Mouse (Mus musculus): ENCODE data around the gene Lrmp.
"Not testable (repeated sequence)": the region's sequence is repeated elsewhere in the genome, so short reads cannot be mapped to it uniquely, and the experiment has no call there.

Lrmp gene

DNA sequence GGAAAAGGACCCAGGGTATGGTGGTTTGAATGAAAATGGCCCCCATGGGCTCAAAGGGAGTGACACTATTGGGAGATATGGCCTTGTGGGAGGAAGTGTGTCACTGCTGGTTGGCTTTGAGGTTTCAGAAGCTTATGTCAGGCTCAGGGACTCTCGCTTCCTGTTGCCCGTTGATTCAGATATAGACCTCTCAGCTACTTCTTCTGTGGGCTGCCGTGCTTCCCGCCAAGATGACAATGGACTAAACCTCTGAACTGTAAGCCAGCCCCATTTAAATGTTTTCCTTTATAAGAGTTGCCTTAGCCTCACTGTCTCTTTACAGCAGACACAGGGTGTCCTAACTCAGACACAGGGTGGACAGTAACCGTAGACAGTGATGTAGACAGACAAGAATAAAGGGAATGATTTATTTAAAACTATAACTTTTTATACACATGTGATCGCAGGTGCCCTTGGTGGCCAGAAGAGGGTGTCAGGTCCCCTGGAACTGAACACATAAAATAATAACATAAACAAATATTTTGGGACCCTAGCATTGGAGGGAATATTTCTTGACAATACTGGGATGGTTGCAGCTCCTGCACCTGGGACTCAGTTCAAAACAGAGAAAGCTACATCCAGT, at the start of gene Lrmp:
Gene Lrmp, plus strand, starts transcription at position 178 of the 622 bp plus-strand sequence.
- no peak for DNase-seq (ENCODE audit: inconsistent age in 2 of 2, low spot score in 1 of 2)

DNA sequence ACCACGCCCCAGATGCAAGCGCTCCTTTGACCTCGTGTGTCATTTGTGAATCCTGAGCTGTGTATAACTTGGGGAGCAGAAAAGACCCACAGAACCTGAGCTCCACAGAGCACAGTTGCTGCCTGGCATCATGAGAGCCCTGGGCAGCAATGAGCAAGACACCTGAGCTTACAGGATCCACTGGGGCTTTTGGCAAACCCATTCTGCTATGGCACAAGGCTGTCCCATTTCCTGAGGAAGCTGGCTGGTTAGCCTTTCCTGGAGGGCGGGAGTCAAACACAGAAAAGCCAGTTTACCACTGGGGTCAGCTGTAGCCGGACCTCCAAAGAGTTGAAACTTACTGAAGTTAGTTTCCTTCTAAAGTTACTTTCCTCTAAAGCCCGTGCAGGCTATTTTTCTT, 49.0 kb upstream of the Lrmp start:
- no peak for DNase-seq (ENCODE audit: inconsistent age in 2 of 2, low spot score in 1 of 2)

DNA sequence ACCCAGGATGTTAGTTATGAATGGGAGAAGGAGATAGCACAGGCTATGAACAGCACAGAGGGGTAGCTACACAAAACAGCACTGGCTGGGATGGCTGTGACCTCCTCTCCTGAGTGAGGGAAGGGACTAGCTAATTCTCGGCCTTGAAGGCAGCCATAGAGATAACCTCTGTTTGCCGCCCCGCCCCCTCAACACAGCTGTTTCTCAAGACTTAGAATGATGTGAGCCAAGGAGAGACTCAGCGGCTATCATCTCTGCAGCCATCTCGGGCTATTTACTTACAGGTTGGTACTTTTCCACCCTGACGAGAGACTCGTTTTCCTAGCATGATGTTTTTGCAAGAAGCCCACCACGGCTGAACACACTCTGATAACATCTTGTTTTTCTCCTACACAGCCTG, 47.8 kb upstream of the Lrmp start:
- no peak for DNase-seq (ENCODE audit: inconsistent age in 2 of 2, low spot score in 1 of 2)

DNA sequence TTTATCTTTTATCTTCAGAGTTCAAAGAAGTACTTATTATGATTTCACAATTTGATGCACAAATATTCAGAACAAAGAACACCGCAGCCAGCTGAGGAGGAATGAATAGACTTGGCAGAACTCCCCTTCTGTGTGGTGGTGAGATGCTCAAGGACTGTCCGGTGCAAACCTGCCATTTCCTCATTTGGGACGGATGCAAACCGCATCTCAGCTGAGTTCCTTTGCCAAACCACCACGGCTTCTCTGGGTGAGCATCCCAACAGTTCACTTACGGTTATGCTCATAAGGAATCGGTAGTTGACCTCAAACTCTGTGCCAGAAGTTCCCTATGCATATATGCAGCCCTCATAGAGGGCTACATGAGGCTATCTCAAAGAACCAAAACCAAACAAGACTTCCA, 46.1 kb upstream of the Lrmp start:
- no peak for DNase-seq (ENCODE audit: inconsistent age in 2 of 2, low spot score in 1 of 2)

DNA sequence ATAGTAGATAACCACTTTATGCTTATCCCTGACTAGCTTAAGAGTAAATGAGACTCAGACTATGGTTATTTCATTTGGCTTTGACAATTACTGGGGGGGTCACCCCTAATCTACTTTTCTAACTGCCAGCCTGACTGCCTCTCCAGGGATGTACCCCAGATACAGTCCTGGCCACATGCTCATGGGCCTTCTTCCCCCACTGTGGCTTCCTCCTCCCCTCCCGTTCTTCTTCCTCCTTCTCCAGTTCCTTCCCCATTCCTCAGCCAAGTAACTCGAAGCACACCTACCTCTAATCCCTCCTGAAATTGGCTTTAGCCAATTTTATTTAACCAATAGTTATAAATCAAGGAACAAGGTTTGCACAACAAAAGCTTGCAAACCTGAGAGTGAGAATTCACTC, 45.5 kb upstream of the Lrmp start:
- no peak for DNase-seq (ENCODE audit: inconsistent age in 2 of 2, low spot score in 1 of 2)

DNA sequence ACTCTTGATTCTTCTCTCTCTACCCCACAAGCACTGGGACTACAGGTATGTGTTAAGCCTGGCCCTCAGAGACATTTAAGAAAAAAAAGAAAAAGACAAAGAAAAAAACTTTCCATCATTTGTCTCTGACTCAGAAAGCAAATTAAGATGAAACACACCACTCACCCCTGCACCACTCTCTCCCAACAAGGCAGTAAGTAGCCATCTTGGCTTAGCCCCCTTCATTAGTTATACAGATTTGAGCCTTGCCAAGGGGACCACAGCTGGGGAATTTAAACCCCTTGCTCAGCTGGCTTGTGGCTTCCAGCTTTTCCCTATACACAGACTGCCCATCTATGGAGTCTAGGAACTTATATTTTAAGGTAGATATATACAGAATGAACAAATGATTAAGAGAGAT, 41.0 kb upstream of the Lrmp start:
- DNase-seq (ENCODE audit: inconsistent age in 2 of 2, low spot score in 1 of 2): no peak

DNA sequence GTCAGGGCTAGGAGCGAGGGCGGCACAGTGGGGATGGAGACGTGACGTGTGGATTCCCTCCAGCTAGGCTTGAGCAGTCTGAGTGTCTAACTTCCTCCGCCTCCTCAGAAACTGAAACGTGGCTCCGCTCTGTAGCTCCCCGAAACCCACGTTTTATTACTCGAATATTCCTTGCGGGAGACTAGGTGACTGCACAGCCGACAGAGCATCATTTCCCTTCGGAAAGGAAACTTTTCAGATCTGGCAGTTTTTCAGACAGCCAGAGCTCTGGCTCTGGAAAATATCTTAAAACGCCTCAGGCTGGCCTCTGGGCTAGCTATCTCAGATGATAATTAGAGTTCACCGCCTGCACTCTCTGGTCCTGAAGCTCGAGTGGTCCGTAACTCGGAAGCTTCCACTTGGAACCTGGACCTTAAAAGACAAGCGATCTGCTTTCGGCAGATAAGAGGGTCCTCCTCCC, 40.3 kb upstream of the Lrmp start:
- DNase-seq (ENCODE audit: inconsistent age in 2 of 2, low spot score in 1 of 2): peak in 1 of 2 experiments; percentile 48

DNA sequence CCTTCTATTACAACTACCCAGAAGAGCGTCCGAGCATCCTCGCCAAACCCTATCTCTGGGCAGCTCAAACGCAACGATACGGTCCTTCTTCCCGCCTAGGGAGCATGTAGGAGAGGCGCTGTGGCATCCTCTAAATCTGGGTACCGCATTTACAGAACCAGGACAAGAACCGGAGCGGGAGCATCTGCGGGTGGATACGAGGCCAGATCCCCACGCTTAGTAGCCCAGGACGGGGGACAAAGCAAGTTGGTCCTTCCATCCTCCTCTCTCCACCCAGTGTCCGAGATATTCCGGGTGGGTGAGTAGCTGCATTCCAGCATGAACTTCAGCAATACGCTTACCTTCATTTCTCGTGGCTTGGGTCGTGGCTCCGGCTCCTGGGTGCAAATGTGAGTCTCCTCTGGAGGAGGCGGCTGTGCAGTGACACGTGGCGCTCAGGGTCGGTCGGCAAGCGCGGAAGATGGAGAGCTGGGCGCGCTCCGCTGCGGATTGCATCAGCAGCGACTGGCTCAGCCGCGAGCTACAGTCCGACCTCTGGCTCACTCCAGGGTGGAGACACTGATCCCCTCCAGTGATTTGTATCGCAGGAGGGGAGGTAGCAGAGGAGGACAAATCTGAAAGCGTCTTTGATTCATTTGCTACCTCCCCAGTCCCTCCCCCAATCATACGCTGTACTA, 39.8 kb upstream of the Lrmp start, which contains the start of gene Bcat1:
Gene Bcat1, minus strand, starts transcription at position 637 of the 677 bp plus-strand sequence.
- DNase-seq (ENCODE audit: inconsistent age in 2 of 2, low spot score in 1 of 2): peak; percentile 24 to 51

DNA sequence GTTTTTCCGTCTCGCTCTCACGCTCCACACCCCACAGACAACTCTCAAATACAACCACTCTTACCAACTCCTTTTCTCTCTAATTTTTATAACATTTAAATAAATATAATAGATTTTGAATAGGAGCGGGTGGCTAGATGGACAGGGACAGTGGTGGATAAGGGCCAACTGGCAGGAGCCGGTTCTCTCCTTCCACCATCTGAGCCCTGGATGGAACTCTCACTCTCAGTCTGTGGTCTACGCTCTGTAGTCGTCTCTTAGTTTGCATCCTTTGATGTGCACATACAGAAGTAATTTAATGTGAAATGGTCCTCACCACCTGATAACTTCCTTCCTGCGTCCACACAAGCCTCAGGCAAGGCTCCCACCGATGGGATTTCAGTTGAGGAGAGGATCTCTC, 39.2 kb upstream of the Lrmp start:
- no peak for DNase-seq (ENCODE audit: inconsistent age in 2 of 2, low spot score in 1 of 2)

DNA sequence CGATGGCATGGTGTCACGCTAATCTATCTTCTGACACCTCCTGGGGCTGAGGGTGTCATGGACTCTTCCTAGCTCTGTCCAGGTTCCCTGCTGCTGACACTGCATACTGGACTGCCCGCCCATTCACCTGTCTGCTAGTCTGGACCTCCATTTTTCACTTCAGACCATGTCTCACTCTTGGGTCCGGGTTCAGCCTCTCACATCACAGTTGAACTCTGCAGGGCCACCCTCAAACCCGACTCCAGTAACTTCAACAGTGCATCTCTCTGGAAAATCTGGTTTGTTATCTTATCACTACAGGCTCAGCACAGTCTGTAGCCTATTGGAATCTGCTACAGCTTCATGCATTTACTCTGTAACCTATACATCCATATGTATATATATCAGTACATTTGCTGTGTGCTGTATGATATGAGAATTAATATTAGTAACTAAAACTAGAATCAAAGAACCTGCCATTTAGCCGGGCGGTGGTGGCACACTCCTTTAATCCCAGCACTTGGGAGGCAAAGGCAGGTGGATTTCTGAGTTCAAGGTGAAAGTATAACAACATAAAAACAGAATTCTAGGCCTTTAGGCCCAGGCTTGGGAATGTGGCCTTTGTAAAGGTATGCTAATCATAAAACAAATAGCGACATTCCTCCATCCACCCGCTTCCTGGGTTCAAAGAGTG, 36.2 kb upstream of the Lrmp start:
- DNase-seq (ENCODE audit: inconsistent age in 2 of 2, low spot score in 1 of 2): no peak

DNA sequence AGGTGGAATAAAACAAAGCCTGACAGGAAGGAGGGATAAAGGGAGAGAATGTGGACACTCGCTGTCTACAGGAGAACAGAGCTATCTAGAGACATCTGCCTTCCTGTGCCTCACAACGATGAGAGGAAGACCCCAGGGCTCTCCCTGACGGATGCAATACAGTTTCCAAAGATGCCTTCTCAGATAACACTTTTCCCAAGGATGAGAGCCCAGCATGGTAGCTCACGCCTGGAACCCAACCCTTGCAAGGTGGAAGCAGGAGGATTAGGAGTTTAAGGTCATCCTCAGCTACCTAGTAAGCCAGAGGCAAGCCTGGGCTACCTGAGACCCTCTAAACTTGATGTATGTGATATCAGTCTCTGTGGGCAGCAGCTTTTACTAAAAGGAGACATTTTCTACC, 33.7 kb upstream of the Lrmp start:
- no peak for DNase-seq (ENCODE audit: inconsistent age in 2 of 2, low spot score in 1 of 2)

DNA sequence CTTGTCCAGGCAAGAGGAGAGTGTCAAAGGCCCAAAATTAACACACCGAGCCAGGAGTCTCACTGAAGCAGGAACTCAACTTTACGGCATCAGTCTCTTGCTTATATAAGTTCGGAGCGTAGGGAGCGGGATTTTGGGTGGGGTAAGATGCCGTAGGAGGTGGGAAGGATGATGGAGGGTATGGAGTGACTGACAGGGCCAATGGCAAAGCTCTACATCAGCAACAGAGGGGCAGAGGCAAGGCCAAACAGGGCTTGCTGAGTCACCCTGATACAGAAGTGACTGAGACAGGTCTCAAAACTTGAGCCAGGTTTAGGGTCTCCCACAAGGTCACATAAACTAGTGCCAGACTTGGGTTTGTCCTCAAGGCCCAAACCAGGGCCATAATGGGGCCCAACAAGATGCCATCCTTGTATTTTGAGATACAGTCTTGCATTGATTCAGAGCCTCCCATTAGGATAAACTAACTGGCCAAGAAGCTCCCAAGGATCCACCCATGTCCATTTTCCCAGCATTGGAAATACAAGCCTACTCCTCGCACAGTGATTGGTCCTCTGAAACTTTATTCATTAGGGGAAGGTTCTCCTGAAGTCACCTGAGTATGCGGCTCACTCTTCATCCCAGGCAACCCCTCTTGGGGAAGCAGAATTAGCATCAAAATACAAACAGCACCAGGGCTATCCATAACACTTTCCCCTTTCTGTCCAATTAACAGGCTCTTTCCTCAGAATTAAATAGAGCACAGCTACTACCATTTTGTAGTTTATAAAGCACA, 30.9 kb upstream of the Lrmp start:
- no peak for DNase-seq (ENCODE audit: inconsistent age in 2 of 2, low spot score in 1 of 2)

DNA sequence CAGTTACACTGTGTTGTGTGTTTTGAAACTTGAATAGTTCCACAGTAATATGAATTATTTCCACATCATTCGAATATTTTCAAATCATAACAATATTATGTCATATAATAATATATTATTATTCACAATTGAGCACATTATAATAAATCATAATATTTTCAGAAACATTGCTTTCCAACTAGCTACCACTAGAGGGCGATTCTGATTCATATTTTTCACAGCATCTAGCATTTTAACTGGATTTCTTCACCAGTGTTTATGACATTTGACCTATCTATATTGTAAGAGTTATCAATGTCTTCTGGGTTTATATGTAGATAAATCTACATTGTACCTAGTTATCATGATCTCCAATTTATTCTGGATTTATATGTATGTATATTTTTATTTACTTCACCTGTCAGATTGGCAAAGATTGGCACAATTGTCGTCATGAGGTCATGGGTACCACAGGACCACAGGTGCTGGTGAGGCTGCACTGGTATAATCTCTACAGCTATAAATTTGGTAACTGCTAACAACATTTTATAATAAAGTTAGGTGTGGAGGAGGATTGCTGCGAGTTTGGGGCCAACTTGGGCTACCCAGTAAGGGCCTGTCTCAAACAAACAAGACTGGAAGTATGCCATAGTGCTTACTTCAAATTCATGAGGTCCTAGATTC, 26.9 kb upstream of the Lrmp start:
- DNase-seq (ENCODE audit: inconsistent age in 2 of 2, low spot score in 1 of 2): peak in 1 of 2 experiments; percentile 42

DNA sequence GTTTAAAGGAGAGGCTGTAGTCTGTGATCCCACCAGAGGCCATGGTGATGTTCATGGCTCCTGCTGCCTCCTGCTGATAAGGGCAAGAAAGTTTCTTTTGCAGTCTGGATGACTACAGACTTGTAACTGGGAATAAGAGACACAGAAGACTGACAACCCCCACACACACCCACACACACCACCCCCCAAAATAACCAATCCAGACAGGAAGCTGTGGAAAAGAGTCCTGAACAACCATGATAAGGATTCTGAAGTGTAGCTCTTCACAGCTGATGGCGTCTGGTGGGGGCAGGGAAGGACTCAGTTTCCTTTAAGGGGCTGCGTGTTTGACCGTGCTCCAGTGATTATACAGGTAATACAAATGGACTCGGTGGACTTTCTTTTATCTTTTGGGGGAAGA, 26.1 kb upstream of the Lrmp start:
- DNase-seq (ENCODE audit: inconsistent age in 2 of 2, low spot score in 1 of 2): no peak

DNA sequence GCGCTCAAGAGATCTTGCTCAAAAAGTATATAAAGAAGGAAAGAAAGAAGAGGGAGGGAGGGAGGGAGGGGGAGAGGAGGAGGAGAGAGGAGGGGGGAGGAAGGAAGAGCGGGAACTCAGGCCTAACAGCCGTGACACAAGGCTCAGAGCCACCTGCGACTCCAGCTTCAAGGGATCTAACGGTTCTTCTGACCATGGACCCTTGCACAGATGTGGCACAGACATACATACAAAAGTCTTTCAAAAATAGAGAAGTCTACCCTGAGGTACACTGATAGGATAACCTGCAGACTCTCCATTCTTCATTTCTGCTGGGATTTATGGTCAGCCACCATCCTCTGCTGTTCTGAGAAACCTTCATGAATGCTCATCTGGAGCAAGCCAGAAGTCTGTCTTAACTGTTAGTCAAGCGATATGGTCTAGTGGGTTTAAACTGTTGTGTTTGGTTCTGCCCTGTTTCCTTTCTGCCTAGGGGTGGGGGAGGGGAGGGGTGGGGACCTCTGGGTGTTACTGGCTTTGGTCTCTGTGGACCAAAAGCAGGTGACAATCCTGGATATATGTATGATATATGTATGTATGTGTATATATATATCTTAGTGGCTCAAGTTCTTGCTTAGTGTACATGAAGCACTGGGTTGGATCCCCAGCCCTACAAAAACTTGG, 25.1 kb upstream of the Lrmp start:
- no peak for DNase-seq (ENCODE audit: inconsistent age in 2 of 2, low spot score in 1 of 2)

DNA sequence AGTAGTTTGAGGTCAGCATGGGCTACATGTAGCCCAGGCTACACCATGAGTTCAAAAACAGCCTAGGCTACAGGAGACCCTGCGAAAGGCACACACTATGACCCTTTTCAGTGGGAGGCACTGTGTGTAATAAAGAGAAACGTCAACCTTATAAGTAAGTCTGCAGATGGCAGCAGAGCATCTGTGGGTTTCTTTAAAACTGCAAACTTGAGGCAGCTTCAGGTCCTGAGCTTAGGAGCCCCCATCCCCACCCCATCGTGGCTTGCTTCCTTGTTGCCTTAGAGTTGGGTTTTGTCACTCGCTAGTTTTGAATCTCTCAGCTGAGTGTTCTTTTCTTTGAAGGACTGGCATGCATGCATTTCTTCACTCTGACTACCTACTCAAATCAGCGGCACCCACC, 24.5 kb upstream of the Lrmp start:
- DNase-seq (ENCODE audit: inconsistent age in 2 of 2, low spot score in 1 of 2): no peak

DNA sequence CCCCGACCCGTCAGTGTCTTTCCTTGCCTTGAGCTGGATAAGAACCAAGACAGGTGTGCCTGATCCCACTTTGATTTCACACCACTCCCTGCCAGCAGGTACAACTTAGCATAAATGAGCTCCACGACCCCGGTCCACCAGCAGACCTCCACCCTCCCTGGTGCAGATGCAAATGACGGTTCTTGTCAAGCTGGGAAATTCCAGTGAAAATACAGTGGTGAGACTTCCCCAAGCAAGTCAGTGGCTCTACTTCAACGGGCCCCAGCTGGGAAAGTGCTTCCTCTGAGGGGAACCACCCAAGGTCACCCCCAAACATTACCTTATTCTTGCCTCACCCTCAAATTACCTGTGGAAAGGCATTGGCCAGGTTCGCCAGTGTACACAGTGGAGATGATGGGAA, 23.5 kb upstream of the Lrmp start:
- DNase-seq (ENCODE audit: inconsistent age in 2 of 2, low spot score in 1 of 2): no peak

DNA sequence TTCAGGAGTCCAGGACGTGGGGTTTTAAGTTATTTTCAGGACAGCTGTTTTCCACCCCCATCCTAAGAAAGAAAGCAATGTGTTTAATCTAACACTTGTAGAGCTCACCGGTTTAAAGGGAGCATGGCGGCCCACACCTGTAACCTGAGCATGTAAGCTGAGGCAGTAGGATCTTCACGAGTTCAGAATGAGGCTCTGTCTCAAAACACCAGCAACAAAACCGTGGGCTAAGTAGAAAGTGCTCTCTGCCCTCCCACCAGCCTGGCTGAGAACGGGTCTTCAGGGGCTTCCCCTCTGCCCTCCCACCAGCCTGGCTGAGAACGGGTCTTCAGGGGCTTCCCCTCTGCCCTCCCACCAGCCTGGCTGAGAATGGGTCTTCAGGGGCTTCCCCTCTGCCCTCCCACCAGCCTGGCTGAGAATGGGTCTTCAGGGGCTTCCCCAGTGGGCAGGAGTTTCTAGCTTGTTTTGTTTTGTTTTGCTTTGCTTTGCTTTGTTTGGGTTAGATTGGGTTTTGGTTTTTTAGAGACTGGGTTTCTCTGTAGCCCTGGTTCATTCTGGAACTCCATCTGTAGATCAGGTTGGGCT, 22.3 kb upstream of the Lrmp start:
- DNase-seq (ENCODE audit: inconsistent age in 2 of 2, low spot score in 1 of 2): not testable (repeated sequence)

DNA sequence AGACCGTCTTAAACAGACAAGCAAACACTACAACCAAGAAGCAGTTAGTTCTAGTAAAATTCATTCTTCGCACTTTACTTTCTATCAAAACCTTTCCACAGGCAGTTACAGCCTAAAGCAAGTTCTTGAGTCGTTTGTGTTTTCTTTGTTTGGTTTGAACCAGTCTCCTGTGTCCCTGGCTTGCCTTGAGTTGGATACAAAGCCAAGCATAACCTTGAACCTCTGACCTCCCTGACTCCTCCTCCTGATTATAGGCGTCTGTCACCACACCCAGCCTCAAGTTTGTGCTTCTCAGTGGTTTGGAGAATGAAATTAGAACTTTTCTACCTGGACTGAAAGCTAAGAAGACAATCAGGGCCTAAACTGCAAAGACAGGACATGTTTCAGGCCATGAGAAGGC, 21.0 kb upstream of the Lrmp start:
- DNase-seq (ENCODE audit: inconsistent age in 2 of 2, low spot score in 1 of 2): no peak

DNA sequence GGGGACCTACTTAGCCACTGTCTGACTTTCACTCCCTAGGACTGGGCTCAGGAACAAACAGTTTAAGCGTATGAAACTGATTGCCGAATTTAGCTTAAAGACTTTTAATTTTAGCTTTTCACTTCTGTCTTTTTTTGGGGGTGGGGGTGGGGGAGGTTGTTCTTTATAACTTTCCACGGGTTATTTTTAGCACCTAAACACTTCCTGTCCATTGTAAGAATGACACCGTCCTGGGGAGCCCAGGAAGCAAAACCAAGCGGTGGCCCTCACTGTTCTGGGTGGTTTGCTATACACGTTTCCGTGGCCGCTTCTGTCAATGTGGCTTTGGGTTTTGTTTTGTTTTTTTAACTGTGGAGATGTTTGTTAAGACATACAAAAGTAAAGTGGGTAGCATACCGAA, 14.5 kb upstream of the Lrmp start:
- no peak for DNase-seq (ENCODE audit: inconsistent age in 2 of 2, low spot score in 1 of 2)

Data from adrenal gland, adult (tissue).